Mouse (Mus musculus) retina, embryonic 14.5 days (tissue): ENCODE measurements around the gene Pcyt2.

Experiments used
- DNase-seq: peaks from one replicate; pipeline ENCODE4 v3.0.0-alpha.2; 2015; ENCODE audit warnings: low spot score

Pcyt2 gene

DNA sequence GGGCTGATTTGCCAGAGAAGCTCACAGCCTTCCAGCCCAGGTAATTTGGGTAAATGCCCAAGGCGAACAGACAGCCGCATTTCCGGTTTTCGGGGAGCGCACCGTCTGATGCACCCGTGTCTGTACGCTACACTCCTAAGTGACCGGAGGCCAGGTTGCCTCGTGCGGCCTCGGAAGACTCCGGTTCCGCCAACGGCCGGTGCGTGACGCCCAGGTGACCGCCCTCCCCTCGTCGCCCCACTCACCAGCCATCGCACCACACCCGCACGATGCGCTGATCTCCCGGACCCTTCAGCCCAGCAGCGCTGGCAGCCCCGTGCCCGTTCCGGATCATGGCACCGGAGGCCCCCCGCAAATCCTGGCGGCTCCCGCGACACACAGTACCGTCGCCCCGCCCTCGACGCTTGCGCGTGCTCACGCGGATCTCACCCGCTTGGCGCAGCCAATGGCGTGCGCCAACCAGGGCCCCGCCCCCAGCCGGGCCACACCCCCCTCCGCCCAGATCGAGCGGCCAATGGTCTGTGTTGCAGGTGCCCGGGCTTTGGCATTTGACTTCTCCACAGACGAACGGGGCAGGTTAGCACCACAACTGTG lies at the start of gene Pcyt2:
Gene Pcyt2 (minus strand): TSS at position 418 of the 594 bp plus-strand sequence.
- DNase-seq: peak; percentile 90

DNA sequence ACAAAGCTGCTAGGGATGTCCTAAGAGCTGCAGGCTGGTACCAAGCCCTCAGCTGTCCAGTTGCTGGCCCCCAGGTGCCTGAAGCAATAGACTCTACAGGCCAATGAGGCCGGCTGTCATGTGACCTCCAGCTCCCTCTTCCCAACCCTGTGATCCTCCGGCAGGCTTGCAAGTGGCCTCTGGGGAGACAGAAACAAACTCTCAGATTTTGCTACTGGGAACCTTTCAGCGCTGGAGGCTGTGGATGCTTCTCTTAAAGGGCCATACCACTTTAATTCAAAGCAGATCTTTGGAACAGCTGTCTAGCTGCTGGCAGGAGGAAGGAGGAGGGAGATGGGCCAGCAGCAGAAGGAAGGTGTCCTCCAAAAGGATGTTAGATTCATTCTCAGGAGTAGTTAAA lies 48.9 kb upstream of the Pcyt2 start:
- peak; percentile 32 for DNase-seq

DNA sequence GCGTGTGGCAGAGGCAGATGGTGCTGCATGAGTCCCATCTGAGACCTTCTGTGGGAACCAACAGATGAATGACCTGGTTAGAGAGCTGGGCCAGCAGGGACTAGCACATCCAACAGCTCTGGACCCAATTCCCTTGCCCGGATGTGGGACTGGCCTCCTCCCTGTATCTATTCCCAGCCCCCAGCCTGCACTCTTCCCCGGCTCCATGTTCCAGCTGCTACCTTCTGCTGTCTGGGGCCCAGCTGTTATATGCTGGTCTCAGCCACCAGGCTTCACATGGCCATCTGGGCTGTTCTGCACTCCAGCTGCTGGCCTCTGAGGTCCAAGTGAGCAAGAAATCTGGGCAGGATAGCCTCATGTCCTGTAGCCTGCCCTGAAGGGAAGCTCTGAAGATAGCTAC lies 47.7 kb upstream of the Pcyt2 start:
- DNase-seq: peak; percentile 59

DNA sequence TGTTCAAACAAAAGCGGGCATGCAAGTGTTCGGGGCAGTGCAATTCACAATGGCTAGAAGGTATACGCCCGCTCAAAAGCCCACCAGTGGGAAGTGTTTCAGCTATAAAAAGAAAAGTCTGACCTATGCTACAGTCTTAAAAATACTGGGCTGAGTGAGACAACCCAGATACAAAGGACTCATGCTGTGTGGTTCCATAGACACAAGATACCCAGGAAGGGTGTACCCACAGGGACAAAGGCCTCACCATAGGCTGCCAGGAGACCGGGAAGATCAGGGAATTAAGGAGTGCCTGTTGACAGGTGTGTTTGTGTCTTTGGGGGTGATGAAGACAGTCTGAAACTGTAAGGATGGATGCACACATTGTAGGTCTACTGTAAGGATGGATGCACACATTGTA lies 46.0 kb upstream of the Pcyt2 start:
- DNase-seq: no peak

DNA sequence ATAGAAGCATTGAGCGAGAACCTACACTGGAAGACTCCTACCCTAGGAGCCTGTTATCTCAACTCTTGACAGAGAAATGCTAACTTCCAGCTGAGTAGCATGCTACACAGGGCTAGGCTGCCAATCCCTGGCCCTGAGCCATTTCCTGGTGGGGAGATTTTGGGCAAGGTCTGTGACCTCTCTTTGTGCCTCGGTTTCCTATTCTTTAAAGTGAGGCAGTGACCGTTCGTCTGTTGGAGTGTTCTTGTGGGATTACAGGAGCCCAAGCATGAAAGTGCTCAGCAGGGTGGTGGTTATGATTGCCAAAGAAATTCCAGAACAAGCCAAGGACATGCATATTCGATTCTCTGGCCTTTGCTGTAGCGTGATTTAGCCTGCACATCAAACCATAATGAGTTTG lies 45.0 kb upstream of the Pcyt2 start:
- no peak for DNase-seq

DNA sequence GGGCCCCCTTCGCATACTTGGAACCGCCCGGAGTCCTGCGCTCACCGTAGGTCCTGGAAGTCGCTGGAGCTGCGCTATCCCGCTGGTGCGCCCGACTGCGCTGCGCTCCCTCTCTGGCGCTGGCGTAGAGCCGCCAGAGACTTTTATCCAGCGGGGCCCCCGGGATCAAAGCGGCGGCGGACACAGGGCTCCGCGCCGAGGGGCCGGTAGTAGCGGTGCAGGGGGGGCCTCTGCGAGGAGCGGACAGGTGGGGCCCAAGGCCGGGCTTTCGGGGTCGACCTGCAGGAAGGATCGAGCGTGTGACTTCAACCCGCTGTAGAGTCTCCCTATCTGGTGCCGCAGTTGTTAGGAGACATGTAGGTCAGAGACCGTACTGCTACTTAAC lies 43.3 kb upstream of the Pcyt2 start, which contains the start of gene Notum:
Gene Notum (minus strand): TSS at position 100 of the 385 bp plus-strand sequence.
- peak; percentile 17 for DNase-seq

DNA sequence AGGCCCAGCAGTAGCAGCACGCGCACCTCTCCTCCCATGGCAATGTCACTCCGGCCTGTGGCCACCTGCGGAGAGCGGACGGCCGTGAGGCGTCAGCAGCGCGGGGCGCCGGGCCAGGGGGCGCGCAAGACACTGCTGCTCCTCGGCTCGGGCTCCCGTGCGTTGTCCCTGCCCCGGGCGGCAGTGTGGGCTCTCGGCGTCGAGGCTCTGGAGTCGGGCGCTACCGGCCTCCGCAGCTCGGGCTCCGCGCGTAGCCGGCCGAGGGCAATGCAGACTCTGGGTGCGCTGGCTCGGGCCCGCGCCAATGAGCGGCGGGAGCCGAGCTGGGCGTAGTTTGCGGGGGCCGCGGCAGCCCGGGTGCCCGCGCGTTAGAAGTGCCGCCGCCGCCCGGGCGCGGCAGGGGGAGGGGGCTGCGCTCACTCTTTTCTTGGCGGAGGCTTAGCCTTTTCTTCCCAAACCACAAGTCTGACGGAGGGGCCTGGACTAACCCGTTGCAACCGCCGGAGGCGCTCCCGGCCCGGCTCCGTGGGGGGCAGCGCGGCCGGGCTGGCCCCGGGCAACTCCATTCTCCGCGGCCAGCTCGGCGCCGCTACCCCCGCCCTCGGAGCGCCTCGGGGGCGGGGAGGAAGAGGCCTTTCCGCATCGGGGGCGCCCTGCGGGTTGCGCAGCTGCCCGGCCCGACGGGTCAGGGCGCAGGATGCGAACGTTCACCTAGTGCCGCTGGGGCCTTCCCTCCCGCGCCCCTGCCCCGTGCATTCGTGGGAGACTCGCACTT lies 42.8 kb upstream of the Pcyt2 start:
- DNase-seq: peak; percentile 67

DNA sequence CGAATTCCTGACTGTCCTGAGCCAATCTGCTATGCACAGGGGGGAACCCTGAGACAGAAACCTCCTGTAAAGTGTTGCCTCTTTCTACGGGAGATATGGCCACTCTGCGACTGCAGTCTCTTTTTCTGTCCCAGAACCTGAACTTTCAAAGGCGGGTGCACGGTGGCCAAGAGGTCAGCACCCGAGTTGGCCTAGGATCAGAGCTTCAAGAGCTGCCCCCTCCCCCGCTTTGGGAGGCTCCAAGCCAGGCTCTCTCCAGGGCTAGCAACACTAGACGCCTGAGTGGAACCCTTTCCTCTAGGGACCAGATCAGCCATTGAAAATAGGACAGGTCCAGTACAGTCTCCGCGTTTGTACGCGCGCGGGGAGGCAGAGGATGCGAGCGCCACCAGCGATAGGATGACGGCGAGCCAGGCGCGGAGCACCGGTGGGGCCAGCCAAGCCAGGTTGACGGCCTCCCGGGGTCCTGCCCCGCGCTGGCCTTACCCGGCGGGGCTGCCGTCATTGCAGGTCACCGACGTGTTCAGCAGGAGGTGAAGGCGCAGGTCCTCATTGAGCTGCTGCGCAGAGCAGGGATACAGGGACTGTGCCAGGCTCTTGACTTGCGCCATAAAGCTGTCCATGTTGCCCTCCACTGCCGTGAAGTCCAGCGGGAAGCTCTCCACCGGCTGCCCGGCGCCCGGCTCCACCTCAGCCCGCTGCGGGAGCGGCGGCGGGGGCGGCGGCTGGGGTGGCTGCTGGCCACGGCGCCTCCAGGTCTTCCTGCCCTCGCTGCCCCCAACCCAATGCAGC lies 42.0 kb upstream of the Pcyt2 start:
- DNase-seq: peak; percentile 25

DNA sequence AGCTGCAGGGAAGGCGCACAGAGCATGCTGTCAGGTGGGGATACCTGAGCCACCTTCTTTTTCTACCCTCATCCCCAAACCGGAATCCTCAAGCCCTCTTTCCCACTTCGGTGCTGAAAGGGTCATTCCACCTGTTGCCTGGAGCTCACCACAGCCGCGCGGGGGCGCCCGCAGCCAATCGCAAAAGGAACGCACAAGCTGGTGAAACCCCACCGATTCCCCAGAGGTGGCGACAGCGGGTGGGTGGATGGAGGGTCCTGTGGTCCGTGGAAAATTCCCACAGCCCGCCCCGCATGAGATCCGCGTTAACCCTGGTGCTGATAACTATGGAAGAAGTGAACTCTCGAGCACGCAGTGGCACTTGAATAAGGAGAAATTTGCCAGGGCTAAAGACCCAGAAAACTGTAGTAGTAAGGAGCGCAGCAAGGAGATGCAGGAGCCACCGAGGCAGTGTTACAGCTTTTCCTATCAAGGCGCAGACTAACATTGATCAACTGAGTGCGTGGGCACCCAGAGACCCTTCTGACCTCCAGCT lies 41.2 kb upstream of the Pcyt2 start:
- peak; percentile 84 for DNase-seq

DNA sequence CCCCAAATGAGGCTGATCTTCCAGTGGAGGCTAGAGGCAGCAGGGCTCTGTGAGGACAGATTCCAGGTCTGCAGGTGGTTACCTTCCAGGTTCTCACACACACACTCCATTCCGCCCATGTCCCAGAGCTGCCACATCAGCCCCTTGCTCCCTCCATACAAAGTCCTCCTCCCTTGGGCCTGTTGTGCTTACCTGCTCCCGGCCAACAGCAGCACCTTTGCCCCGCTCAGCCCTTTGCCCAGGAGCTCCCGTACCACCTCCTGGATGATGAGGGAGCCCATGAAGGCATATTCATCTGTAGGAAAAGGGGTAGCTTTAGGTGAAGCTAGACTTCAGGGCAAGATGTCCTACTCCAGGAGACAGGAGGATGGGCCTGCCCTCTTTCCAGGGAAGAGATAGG lies 39.6 kb upstream of the Pcyt2 start:
- no peak for DNase-seq

DNA sequence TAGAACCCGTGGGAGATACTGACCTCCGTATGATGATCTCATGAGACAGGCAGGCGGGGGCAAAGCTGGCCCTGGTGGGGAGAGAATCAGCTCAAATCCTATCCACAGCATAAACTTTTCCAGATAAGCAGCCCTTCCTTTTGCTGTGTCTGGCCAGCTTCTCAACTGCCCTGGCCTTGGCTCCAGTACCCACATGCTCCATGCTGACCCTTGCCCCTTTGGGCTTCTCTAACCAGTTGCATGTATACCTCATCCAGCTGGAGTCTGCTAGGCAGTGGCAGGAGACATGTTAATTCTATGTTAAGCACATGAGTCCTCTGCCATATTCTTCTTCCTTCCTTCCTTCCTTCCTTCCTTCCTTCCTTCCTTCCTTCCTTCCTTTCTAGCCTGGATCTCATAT lies 37.0 kb upstream of the Pcyt2 start:
- DNase-seq: no peak

DNA sequence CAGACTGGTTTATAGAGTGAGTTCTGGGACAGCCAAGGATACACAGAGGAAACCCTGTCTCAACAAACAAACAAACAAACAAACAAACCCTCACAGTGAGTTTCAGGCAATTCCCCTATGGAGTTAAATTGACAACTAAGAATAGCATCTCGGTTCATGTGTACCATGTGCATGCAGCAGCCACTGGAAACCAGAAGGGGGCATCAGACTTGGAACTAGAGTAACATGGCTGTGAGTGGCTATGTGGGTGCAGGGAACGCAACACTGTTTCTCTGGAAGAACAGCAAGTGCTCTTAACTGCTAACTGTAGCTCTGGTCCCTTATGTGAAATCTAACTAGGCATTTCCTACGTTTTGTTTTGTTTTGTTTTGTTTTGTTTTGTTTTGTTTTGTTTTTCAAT lies 34.1 kb upstream of the Pcyt2 start:
- no peak for DNase-seq

DNA sequence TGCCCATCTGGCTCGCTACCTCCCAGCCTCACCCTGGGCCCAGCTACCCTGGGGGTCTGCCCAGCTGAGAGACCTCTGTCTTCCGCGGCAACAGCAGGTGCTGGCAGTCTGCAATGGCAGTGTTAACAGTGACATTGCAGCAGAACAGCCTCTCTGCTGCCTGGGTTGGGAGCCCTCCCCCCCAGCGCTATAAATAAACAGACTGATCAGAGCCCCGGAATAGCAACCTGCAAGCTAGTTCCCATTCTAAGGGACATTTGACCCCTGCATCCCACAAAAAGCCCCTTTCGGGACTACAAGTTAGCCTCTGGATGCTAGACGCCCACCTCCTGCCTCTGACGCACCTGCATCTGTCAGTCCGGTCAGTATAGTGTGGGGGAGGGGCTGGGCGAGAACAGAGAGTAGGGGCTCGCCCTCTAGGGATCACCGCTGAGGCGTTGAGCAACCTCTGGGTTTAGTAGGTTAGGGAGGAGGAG lies 30.3 kb upstream of the Pcyt2 start, which contains the start of gene Myadml2:
Gene Myadml2 (minus strand): TSS at position 158 of the 476 bp plus-strand sequence.
- peak; percentile 65 for DNase-seq

DNA sequence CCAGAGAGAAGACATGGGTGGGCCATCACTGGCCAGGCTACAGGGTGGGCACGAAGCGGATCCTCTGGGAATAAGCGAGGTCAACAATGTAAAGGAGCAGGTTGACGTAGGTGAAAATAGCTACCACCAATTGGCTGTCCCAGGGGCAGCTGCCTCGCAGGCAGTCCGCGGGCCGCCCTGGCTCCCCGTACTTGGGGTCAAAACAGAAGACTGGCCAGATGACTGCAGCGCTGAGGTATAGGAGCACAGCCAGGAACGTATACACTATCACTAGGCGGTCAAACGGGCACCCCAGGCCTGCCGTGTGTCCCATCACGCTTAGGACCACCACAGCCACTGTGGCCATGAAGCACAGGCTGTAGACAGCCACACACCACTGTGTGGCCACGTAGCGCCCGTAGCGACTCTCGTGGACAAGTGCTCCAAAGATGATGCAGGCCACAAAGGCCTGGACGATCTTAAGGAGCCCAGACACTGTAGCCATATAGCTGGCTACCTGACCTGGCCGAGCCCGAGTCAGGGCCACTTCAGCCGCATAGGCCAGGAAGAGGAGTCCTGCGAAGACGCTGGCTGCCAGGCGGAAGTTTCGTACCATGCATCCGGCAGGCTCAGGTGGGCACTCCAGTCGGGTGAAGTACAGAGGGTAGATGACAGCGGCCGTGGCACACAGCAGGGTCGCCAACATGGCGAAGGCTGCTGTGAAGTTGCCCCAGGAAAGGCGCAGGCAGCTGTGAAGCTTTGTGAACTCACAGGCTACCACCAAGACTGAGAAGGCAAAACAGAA lies 29.5 kb upstream of the Pcyt2 start:
- DNase-seq: no peak

DNA sequence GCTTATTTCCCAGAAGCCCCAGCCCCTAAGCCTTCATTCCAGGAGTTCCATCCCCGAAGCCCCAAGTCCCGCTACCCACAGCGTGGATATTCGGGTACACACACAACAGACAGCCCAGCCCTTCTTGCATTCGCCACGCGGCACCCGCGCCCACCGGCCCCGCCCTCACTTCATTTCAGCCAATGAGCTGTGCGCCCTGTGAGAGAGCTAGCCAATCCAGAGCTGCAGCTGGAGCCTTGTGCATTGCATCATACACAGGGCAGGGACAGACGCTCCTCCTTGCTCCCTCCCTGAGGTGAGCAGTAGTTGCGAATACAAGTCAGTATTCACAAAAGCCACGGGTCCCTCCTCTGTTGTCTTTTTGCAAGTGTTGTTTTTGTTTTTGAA lies 25.9 kb upstream of the Pcyt2 start, which contains the start of gene Pycr1:
Gene Pycr1 (minus strand): TSS at position 169 of the 387 bp plus-strand sequence.
- DNase-seq: peak; percentile 93

DNA sequence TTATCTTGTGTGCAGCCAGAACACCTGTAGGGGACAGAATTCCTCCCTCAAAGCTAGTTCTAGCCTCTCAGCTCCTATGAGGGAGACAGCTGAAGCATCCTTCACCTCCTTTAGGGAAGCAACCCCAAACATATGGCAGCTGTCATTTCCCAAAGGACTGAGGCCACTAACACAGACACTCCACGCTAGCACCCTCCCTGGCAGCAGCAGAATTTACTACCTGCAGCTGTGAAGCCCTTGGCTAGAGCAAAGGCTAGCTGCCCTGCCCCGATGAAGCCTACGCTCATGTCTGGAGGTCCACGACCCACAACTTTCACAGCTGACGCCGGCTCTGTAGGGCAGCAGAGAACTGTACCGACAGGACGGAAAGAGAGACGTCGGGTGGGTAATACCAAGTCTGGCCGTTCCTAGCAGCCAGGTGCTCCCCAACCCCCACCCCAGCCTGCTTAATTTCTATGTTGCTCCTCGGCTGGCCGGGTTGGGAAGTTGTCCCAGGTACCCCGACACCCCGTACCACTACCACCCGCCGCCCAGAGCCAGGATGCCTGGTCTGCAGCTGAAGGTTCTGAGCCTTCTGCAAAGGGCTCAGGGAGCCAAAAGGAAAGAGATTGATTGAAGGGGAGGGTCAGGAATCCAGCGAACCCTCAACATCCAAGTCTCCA lies 25.3 kb upstream of the Pcyt2 start:
- DNase-seq: peak; percentile 20

DNA sequence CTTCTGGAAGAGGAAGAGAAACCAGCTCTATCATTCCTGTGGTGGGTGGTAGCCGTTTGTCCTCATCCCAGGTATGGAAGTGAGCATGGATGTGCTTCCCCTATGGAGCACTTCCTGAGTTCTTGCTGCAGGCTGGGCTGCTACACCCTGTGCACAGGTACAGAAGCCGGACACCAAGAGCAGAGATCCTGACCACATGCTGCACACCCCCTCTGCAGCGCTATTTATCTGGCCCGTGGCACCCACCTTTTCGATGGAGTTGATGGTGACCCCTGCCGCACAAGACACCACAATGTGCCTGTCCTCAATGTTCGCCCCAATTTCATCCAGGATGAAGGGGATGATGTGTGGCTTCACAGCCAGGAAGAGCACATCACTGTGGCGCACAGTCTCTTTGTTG lies 24.1 kb upstream of the Pcyt2 start:
- no peak for DNase-seq

DNA sequence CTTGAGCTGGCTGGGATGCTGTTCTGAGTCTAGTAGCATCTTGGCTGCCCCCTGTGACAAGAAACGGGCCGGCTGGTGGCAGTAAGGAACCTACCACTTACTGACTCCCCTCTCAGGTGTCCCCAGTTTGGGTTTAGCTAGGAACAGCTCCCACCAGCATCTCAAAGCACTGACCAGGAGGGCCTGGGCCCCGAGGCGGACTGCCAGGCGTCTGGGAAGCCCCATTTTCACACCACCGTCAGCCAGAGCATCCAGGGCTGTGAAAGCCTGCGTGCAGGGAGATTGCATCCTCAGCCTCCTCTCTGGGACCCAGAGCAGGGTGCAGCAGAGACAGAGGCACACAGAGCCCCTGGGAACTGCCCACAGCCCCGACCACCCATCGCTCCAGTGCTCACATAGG lies 23.5 kb upstream of the Pcyt2 start:
- no peak for DNase-seq

DNA sequence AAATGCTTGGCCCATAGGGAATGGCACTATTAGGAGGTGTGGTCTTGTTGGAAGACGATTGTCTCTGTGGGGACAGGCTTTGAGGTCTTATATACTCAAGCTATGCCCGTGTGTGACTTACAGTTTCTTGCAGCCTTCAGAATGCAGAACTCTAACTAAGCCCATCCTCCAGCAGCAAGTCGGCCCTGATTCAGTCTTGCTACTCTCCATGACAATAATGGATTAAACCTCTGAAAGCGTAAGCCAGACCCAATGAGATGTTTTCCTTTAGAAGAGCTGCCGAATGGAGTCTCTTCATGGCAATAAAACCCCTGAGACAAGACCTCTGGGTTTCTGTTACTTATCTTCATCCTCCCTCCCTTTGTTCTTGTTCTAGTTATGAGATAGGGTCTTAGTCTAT lies 17.1 kb upstream of the Pcyt2 start:
- DNase-seq: no peak

DNA sequence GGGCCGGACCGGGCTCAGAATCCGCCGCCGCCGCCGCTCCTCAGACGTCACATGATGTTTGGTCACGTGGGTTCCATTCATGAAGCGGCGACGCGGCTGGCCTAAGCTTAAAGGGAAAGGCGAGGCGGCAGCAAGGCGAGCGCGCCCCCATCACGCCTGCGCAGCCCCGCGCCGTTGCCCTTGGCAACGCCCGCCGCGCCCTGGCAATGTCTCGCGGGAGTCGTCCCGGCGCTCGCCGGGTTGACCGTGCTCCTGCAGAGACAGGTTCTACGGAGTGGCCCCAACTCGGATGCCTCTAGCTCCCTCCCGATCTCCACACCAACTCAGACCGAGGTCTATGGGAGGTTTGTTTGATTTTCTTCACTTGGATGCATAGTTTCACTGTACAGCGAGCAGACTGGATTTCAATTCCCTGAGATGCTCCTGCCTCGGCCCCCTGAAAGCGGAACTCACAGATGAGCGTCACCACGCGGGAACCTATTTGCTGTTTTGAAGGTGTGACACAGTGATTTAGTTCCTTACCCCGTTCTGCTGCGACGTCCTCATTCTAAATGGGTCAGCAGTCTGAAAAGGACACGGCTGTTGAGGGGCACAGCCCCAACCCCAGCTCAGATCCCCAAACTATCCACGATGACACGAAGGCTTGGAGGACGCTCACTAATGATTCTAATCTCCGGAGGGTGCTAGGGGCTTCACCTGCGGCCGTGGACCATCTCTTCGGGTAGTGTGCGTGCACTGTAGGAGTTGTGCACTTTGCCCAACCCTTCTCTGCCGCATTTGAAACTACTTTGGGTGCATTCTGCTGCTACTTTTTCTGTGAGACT lies 16.0 kb upstream of the Pcyt2 start, which contains the start of gene Mafg:
Gene Mafg (minus strand): TSS at position 81 of the 824 bp plus-strand sequence.
- DNase-seq: peak; percentile 98
